Mouse (Mus musculus) left cerebral cortex, postnatal 14 days (tissue): ENCODE measurements around the gene Gcgr. TPM values are rescaled to one million over a fixed set of nuclear protein-coding genes. Genes with fewer than 3 reads are reported as not detected.

ENCODE experiments used
- DNase-seq, 2 experiments: peaks; one replicate each; pipeline ENCODE4 v3.0.0; 2021 to 2022; ENCODE audit warnings: low spot score in 2 of 2, mixed read lengths in 1 of 2
- intact Hi-C: fragments of 180-260 bp; cut with DNase I; formaldehyde crosslinking; loops from one replicate; pipeline ENCODE4 v1.15.1; 2025
- total RNA-seq, 2 experiments: library from RNA; stranded (reverse); gene quantifications; 2 replicates each; pipeline ENCODE4 v1.2.3; 2021

The Gcgr gene
- total RNA-seq, 2 experiments from 2014 or later, result 0.17 to 0.18 TPM

GRCm38 (mm10) chr11:120527690-120528354 is 2.7 kb upstream of the Gcgr start:
- no peak for DNase-seq

DNA sequence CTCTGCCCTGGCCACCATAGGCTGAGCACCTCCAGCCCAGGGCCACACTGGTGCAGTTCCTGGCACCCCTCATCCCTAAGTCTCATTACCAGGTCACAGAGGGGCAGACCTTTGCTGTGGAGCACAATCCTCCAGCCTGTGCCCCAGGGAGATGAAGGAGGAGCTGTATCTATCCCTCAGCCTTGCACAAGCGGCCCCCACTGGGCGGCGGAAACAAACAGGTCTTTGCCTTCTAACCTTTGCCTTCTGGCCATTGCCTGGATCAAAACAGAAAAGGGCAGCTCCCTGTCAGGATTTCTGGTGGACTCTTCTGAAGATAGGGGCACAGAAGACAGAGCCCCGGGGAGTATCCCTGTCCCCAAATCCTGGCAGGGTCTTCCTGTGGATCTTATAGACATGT is 1.6 kb upstream of the Gcgr start:
- intact Hi-C loops, result no loop called here
- no peak for DNase-seq

More at GRCm38 (mm10) chr11:120527690-120528354, 2.7 kb upstream of the Gcgr start:
- intact Hi-C loops, result no loop called here

GRCm38 (mm10) chr11:120531646-120532045 is 1.1 kb downstream of the Gcgr start:
- DNase-seq, result no peak
- intact Hi-C loops, result no loop called here

DNA sequence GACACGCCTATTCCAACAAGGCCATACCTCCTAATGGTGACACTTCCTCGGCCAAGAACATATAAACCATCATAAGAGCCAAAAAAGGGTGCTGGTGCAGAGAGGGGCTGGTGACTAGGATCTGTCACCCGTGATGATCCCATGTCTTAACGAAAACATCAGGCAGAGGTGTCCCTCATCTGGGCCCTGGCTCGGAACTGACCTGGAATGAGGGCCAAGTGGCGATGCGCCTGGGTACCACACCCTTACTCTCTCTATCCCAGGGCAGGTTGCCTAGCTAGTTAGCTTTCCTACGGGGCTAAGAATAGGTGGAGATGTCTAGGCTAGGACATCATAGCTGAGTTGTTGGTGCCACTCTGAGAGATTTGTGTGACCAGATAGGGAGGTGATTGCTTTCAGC is 3.6 kb downstream of the Gcgr start:
- DNase-seq, result no peak
- intact Hi-C loops, result no loop called here

DNA sequence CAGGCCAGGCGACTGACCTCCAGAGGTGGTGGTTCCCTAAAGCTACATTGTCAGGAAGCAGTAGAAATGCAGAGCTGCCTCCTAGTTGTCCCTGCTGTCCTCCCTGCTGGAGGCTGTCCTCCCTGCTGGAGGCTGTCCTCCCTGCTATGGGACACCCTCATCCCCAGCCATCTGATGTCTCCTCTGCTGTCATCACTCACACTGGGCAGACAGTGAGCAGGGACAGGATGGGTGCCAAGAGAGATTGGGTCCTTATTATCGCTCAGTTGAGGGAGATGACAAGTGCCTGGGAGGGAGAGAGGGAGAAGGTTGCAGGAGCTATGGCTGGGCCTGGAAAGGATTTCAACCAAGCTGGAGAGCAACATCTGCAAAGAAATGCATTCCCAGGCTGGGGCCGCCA is 4.6 kb downstream of the Gcgr start:
- intact Hi-C loops, result no loop called here
- no peak for DNase-seq

- DNase-seq, result no peak
- intact Hi-C loops, result no loop called here
Observed at GRCm38 (mm10) chr11:120535804-120536203, 5.3 kb downstream of the Gcgr start.

- DNase-seq, result no peak
Observed at GRCm38 (mm10) chr11:120538485-120538884, 8.0 kb downstream of the Gcgr start.

GRCm38 (mm10) chr11:120538955-120539284 is 8.4 kb downstream of the Gcgr start:
- no peak for DNase-seq
- intact Hi-C loops, result no loop called here

More at GRCm38 (mm10) chr11:120538485-120538884, 8.0 kb downstream of the Gcgr start:
- intact Hi-C loops, result no loop called here

DNA sequence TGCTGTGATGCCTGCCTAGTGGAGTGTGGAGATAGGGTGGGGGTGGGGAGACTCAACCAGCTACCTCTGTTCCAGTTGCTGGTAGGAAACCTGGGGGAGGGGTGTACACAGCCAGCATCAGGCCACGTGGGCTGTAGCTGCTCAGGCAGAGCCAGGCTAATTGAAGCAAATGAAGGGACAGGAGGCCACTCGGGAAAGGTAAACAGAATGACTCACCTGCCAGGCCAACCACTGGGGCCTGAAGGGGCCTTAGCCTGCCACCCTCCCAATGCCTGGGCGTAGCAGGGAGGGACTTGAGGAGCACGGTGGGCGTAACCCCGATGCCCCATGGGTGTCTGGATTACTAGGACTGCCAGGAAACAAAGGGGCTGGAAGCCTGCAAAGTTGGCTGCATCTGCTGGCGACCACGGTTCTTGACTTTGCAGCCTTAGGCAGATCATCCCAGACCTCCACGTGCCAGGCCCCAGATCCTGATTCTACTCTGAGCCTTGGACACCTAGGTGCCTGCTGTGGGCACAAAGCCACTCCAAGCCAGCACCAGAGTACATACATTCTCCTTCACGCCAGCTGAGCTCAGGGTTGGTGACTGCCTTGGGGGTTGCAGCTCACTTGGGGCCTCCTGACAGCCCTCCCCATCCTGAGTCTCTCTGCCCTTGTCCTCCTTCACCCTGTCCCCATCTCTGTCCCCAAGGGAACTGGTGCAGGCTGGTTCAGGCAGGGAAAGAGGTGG is 9.0 kb downstream of the Gcgr start:
- DNase-seq, result no peak
- intact Hi-C loops, result no loop called here

- intact Hi-C loops, result no loop called here
- no peak for DNase-seq
Observed at GRCm38 (mm10) chr11:120541907-120542306, 11.4 kb downstream of the Gcgr start.

DNA sequence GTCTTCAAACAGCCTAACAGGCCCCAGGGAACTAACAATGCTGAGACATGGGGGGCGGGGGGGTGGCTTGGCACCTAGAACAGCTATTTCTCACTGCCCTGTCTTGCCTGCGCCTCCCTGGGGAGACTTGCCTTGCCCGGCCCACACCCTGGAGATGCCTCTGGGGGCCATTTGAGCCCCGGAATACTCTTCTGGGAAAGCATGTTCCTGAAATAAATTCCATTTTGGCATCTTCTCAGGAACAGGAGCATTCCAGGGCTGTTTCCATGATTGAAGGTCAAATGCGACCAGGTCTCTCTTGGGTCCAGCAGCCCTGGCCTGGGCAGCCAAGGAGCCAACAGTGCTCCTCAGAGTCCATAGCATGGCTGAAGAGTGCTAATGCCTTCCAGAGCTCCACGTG is 11.9 kb downstream of the Gcgr start:
- intact Hi-C loops, result no loop called here
- no peak for DNase-seq

GRCm38 (mm10) chr11:120545964-120546363 is 15.5 kb downstream of the Gcgr start:
- intact Hi-C loops, result no loop called here
- DNase-seq, result no peak

GRCm38 (mm10) chr11:120547469-120547868 is 17.0 kb downstream of the Gcgr start:
- DNase-seq, result peak in 1 of 2 experiments; percentile 25
- intact Hi-C loops, result no loop called here

DNA sequence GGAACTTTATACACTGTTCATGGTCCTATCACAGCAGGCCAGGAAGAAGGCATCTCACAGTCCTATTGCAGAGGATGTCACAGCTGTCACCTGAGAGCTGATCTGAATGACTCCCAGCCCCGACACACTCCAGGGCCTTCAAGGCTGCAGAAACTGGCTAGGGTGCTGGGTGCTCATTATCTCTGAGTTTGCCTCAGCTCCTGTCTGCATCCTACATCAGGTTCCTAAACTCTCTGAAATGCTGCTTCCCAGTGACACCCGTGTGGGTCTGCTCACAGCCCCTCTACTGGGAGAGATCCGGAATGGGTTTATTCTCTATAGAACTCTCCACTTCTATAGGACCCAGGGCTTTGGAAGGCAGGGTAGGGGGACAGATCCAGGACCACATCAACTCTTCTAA is 17.7 kb downstream of the Gcgr start:
- intact Hi-C loops, result no loop called here
- DNase-seq, result no peak

DNA sequence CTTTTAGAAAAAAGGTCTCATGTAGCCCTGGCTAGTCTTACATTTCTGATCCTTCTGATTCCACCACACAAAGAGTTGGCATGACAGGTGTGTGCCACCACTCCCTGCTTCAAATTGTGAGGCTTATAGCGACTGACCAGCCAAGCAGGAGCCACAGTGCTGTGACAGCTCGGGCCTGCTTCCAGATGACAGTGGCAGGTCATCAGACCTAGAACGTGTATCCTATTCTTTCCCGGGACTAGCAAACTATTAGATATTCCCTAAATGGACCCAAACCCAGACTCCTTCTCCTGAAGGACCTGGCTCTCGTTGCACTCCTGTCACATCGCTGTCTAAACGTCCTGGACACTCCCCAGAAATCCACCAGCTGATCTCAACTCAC is 18.3 kb downstream of the Gcgr start:
- intact Hi-C loops, result no loop called here
- no peak for DNase-seq

DNA sequence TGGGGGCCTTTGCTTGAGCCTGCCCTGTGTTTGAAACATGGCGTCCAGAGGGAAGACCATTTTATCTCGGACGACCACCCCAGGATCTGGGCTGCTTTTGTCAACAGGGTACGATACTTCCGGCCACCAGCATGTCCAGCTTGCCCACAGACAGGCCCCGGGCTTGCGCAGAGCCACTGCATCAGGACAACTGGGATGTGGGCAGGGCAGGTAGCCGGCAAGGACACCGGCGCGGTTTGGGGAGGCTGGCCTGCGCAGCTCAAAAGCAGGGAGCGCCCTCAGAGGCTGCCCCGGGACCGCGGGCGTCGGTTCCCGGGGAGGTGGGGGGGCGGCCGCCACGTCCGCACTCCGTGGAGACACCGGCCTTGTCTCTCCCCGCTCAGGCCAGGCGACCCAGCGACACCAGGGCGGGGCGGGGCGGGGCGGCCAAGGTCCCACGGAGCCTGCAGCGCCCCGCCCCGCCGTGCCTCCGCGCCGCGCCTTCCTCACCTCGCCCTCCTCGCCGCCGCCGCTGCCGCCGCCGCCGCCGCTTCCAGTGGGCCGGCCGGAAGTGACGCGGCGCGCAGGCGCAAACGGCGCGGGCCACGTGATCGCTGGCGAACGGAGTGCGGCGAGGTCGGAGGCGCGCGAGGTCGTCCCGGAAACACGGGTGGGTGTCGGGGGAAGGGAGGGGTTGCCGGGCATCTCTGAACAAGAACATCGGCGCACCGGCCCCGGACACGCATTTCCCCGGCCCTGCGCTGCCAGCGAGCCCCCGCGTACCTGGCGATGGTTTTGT is 18.9 kb downstream of the Gcgr start, which contains the start of gene Mcrip1:
Mcrip1 (minus strand) TSS at position 560 of the 778 bp plus-strand sequence.
- DNase-seq, result peak; percentile 91 to 95
- intact Hi-C loops, result no loop called here

DNA sequence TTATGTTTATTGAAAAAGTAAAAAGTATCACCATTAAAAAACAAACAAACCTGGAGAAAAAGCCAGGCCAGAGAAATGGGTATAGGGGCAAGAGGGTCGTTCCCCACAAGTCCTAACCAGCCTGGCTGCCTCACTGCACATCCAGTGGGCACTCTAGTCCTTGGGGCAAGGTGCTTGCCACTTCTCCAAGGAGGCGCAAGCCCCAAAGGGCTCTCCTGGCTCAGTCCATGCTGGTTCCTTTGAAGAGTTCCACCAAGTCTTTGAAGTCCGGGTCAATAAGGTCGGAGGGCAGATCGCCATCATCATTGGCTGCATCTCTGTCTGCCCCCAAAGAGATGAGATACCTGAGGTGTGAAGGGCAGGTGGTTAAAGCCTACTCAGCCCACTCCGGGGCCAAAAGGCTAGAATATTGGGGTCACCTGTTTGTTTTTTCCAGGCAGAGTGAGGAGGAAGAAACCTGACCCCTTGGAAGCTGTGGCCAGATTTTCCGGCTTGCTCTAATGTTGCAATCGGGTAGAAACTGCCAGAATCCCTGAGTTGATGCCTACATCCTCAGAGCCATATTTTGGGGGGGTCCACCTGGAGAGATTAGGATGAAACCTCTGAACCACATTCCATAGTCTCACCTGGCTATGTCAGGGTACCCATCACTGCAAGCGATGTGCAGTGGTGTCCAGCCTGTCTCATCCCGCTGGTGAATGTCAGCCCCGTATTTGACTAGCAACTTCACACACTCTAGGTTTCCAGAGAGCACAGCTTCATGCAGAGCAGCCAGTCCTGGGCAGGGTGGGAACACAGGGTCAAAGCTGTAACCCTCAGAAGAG is 19.7 kb downstream of the Gcgr start:
- intact Hi-C loops, result no loop called here
- no peak for DNase-seq

- DNase-seq, result no peak
- intact Hi-C loops, result no loop called here
Observed at GRCm38 (mm10) chr11:120550810-120551440, 20.4 kb downstream of the Gcgr start, which contains the start of gene Ppp1r27. TSS of gene Ppp1r27 (minus strand) at chr11:120551132.

DNA sequence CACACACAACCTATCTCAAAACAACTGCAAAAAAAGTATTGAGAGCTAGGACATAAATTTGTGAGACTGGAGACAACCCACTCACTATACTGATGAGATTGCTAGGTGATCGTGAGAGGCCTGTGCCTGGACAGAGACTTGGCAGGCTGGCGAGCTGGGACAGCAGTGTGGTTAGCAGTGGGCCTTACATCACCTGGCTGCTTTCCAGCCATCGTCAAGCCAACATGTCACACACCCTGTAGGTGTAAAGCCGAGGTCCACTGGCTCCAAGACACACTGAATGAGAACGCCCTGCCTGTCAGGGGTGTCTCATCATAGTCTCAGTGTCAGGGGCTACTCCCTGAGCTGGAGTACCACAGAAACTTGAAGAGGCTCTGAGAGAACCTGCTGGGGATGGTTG is 22.2 kb downstream of the Gcgr start:
- intact Hi-C loops, result no loop called here

More for the DNA sequence above, 22.2 kb downstream of the Gcgr start:
- DNase-seq, result no peak
